Mouse (Mus musculus): Measurements from ENCODE around the gene Trp53i11. TPM values are rescaled to one million over a fixed set of nuclear protein-coding genes. Genes with fewer than 3 reads are reported as not detected.

Trp53i11 gene
- polyA plus RNA-seq, 1 experiment from 2014 or later, result 36.5 TPM

DNA sequence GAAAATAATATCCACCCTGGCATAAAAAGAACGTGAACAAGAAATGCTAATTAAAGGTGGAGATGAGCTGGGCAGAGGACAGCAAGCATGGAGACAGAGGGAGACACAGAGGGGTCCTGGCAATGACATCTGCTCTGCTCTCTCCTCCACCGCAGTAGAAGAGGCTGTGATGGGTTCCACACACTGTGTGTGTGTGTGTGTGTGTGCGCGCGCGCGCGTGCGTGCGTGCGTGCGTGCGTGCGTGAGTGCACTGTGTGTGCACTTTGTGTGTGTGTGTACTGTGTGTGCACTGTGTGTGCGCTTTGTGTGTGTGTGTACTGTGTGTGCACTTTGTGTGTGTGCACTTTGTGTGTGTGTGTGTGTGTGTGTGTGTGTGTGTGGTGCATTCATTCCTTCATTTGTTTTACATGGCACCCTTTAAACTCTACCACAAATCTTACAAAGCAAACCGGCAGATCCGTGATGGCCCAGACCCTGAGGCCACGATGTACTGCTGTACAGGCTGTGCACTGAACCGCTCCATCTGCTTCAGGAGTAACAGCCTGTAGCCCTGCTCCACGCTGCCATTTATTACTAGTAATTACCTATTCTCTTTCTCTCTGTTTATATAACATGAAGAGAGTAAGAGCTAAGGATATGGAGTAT, 9.6 kb upstream of the Trp53i11 start:
- H3K4me3 ChIP-seq (ENCODE audit: low read length), result no peak overlapping the region
- no peaks in the 10 kb centered on the region for H3K9me3 ChIP-seq (ENCODE audit: low read length)
- H3K27me3 ChIP-seq (ENCODE audit: insufficient read depth, low read length), result peaks cover 12% of the 10 kb centered on the region
- 69% methylated on average over 20 of the region's 20 CpGs for WGBS
- peaks cover 33% of the 10 kb centered on the region for H3K4me1 ChIP-seq (ENCODE audit: insufficient read depth, low read length)
- no peak overlapping the region for H3K9ac ChIP-seq (replicated peaks; ENCODE audit: low read length)
- no peak overlapping the region for H3K27ac ChIP-seq (ENCODE audit: low read length)
- no peak overlapping the region for H3K4me2 ChIP-seq (replicated peaks; ENCODE audit: low read depth, low read length)
- no peak for ATAC-seq (ENCODE audit: low FRiP score, low TSS enrichment)
- H3K36me3 ChIP-seq (ENCODE audit: insufficient read depth, low read length), result no peaks in the 10 kb centered on the region

DNA sequence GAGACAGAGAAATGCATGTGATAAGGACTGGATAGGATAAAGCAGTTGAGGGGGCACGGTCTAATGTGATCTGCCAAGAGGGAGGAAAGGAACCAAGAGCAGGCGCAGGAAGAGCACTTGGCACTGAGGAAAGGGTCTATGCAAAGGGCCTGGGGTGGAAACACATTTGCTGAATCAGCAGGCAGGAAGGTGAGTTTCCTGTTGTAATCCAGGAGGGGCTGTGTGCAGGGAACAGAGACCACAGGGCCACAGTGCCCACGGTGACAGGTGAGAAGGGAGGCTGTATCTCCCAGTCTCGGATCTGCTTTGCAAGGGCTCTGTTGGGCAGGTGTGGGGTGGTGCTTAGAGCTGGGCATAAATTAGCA, 9.1 kb upstream of the Trp53i11 start:
- Histone ChIP-seq H3K9ac (replicated peaks; ENCODE audit: low read length) (no peak overlapping the region), H3K4me1 (ENCODE audit: insufficient read depth, low read length) (peaks cover 36% of the 10 kb centered on the region), H3K4me2 (replicated peaks; ENCODE audit: low read depth, low read length) (no peak overlapping the region), H3K27ac (ENCODE audit: low read length) (no peak overlapping the region), H3K9me3 (ENCODE audit: low read length) (no peaks in the 10 kb centered on the region), H3K36me3 (ENCODE audit: insufficient read depth, low read length) (no peaks in the 10 kb centered on the region), H3K4me3 (ENCODE audit: low read length) (no peak overlapping the region), H3K27me3 (ENCODE audit: insufficient read depth, low read length) (peaks cover 12% of the 10 kb centered on the region)
- WGBS, result 72% methylated on average over 4 of the region's 4 CpGs
- ATAC-seq (ENCODE audit: low FRiP score, low TSS enrichment), result no peak

DNA sequence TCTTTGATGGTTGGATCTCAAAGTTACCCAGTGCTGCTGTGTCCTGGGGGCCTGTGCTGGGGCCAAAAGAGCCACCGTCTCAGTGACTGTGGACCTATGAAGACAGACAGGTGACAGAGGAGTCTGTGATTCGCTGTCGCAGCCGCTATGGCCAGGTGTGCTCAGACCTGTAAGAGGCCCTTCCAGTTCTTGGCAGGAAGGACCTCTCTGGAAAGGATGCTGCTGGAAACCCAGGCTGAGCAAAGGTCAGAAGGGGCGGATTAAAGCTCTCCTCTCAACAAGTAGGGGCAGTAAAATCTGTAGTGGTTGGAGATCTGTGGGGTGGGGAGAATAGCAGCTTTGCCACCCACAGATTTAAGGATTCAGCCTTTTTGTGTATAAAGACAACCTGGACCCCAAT, 7.7 kb upstream of the Trp53i11 start:
- WGBS, result 51% methylated on average over 5 of the region's 5 CpGs
- H3K4me1 ChIP-seq (ENCODE audit: insufficient read depth, low read length), result peaks cover 38% of the 10 kb centered on the region
- no peak overlapping the region for H3K27ac ChIP-seq (ENCODE audit: low read length)
- H3K9me3 ChIP-seq (ENCODE audit: low read length), result no peaks in the 10 kb centered on the region
- no peak overlapping the region for H3K4me2 ChIP-seq (replicated peaks; ENCODE audit: low read depth, low read length)
- peaks cover 12% of the 10 kb centered on the region for H3K27me3 ChIP-seq (ENCODE audit: insufficient read depth, low read length)
- ATAC-seq (ENCODE audit: low FRiP score, low TSS enrichment), result no peak
- no peak overlapping the region for H3K9ac ChIP-seq (replicated peaks; ENCODE audit: low read length)
- H3K4me3 ChIP-seq (ENCODE audit: low read length), result no peak overlapping the region
- no peaks in the 10 kb centered on the region for H3K36me3 ChIP-seq (ENCODE audit: insufficient read depth, low read length)

DNA sequence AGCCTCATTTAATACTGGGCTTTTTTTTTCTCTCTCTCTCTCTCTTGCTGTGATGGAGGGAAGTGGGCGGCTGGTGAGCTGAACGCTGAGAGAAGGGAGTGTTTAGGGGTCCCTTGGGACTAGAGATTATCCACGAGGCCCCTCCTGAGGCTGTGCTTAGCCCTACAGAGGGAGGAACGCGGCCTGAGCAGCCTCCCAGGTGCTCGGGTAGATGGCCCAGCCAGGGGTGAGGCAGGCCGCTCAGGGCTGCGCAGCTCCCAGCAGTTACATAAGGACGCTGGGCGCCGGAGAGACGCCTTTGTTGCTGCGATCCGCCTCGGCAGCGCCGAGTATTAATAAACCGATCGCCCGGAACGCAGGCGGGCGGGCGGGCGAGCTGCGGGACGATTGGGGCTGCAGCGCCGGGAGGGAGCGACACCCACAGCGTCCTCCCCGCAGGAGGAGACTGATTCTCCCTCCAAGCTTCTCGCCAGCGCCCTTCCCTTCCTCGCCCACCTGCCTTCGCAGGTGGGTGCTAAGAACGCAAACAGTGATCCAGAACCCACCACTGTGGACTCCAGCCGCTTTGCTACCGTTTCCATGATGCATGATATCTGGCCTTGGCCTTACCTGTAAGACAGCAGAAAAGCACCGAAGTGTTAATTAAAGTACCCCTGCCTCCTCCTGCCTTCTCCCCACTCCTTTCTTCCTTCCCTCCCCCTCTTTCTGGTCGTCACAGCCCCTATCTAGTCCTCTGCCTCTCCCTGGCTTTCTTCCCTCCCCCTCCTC, 7.1 kb upstream of the Trp53i11 start:
- peak; percentile 37; the same call in 1 of the 2 replicates for ATAC-seq (ENCODE audit: low FRiP score, low TSS enrichment)
- 2% methylated on average over 40 of the region's 41 CpGs for WGBS
- Histone ChIP-seq H3K27ac (ENCODE audit: low read length) (no peak overlapping the region), H3K9ac (replicated peaks; ENCODE audit: low read length) (peak overlapping the region; percentile 56), H3K4me2 (replicated peaks; ENCODE audit: low read depth, low read length) (peak overlapping the region; percentile 55), H3K9me3 (ENCODE audit: low read length) (no peaks in the 10 kb centered on the region), H3K27me3 (ENCODE audit: insufficient read depth, low read length) (peaks cover 12% of the 10 kb centered on the region), H3K4me3 (ENCODE audit: low read length) (peak overlapping the region; percentile 30), H3K4me1 (ENCODE audit: insufficient read depth, low read length) (peaks cover 35% of the 10 kb centered on the region), H3K36me3 (ENCODE audit: insufficient read depth, low read length) (no peaks in the 10 kb centered on the region)

DNA sequence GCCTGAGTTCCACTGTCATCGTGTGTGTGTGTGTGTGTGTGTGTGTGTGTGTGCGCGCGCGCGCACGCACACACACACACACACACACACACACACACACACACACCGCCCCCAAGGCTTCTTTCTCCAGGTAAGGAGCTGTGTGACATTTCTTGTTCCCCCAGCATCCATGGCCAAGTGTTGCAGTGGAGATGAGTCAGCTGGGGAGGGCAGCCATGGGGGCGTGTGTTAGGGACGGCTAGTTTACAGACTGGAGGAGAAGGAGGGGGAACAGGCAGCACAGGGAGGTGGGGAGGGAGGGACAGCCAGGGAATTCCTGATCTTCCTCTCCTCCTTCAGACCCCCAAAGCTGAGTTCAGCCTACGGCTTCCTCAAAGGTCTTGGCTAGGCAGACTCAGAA, 4.5 kb upstream of the Trp53i11 start:
- H3K9me3 ChIP-seq (ENCODE audit: low read length), result no peaks in the 10 kb centered on the region
- H3K27me3 ChIP-seq (ENCODE audit: insufficient read depth, low read length), result peaks cover 20% of the 10 kb centered on the region
- no peak overlapping the region for H3K4me2 ChIP-seq (replicated peaks; ENCODE audit: low read depth, low read length)
- no peak overlapping the region for H3K9ac ChIP-seq (replicated peaks; ENCODE audit: low read length)
- no peak for ATAC-seq (ENCODE audit: low FRiP score, low TSS enrichment)
- H3K4me1 ChIP-seq (ENCODE audit: insufficient read depth, low read length), result peaks cover 24% of the 10 kb centered on the region
- no peaks in the 10 kb centered on the region for H3K36me3 ChIP-seq (ENCODE audit: insufficient read depth, low read length)
- 79% methylated on average over 11 of the region's 11 CpGs for WGBS
- no peak overlapping the region for H3K27ac ChIP-seq (ENCODE audit: low read length)
- no peak overlapping the region for H3K4me3 ChIP-seq (ENCODE audit: low read length)

DNA sequence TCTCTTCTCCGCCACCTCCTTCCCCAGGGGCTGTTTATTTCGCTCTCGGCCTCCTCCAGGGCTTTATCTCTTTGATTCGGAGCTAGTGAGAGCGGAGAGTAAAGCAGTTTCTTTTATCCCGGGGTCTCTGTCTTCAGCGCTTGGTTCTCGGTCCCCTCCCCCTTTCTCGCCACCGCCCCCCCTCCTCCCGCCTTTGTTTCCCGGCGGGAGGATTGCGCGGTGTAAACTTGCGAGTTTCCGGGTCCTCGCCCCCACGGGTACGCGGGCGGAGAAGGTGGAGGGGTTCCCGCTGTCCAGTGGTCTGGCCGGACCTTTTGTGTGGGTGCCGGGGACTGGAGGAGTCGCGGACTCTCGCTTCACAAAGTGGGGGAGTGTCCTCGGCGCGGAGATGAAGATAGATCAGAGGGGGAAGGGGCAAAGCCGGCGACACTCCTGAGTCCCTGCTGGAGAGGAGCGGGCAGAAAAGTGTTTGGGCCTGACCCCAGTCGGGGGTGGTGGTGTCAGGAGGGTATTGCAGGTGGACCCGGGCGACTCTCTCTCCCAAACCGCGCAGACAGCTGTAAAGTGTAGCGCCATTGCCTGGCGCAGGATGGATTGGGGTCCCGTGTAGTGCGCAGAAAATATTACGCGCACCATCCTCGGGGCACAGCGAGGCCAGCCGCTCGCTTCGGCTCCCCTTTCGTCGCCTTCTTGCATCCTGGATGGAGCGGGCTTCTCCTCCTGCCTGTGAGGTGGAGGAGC, 842 bp downstream of the Trp53i11 start:
- Histone ChIP-seq H3K4me1 (ENCODE audit: insufficient read depth, low read length) (peaks cover 50% of the 10 kb centered on the region), H3K9me3 (ENCODE audit: low read length) (no peaks in the 10 kb centered on the region), H3K27me3 (ENCODE audit: insufficient read depth, low read length) (peaks cover 7% of the 10 kb centered on the region; the same call in 1 of the 2 replicates), H3K27ac (ENCODE audit: low read length) (peak overlapping the region; percentile 69; the same call in 1 of the 2 replicates), H3K4me3 (ENCODE audit: low read length) (peak overlapping the region; percentile 67), H3K9ac (replicated peaks; ENCODE audit: low read length) (peak overlapping the region; percentile 81), H3K4me2 (replicated peaks; ENCODE audit: low read depth, low read length) (peak overlapping the region; percentile 99), H3K36me3 (ENCODE audit: insufficient read depth, low read length) (no peaks in the 10 kb centered on the region)
- WGBS, result under 1% methylated on average over 53 of the region's 53 CpGs
- 0 out of 2 replicates have a peak, but pooled peaks have one; percentile 0 for ATAC-seq (ENCODE audit: low FRiP score, low TSS enrichment)

DNA sequence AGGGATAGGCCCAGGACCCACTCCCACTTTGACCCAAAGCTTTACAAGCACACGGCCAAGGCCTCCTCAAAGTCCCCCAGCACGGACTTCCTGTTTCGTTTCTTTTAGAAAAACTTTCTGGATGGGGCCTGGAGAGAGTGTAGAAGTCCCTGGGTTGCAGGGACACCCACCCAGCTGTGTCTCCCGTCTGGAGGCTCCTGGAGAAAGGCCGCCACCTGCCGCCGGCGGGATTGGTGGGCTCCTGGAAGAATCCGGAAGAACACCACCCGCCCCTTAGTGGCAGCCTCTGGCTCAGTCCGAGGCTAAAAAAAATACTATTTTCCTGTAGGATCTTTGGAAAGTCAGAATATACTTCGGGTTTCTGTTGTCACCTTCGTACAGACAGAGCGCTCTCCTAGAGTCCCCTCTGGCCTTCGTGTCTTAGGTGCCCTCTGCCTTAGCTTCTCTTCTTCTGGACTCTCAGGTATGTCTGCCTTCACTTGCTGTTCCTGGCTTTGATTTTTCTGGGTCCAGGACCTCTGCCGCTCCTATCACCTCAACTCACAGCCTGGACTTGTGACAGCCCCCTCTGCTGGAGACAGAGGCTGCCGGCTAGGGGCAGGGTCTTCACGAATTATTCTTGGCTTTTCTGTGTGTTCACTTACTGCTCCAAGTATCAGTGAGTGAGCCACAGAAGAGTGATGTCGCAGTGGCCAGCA, 1.6 kb downstream of the Trp53i11 start:
- Histone ChIP-seq H3K27ac (ENCODE audit: low read length) (0 out of 2 replicates have a peak overlapping the region, but pooled peaks have one; percentile 69), H3K4me1 (ENCODE audit: insufficient read depth, low read length) (peaks cover 49% of the 10 kb centered on the region), H3K4me3 (ENCODE audit: low read length) (peak overlapping the region; percentile 67), H3K9me3 (ENCODE audit: low read length) (no peaks in the 10 kb centered on the region), H3K27me3 (ENCODE audit: insufficient read depth, low read length) (peaks cover 7% of the 10 kb centered on the region; the same call in 1 of the 2 replicates), H3K36me3 (ENCODE audit: insufficient read depth, low read length) (no peaks in the 10 kb centered on the region), H3K9ac (replicated peaks; ENCODE audit: low read length) (peak overlapping the region; percentile 81), H3K4me2 (replicated peaks; ENCODE audit: low read depth, low read length) (peak overlapping the region; percentile 99)
- 7% methylated on average over 19 of the region's 19 CpGs for WGBS
- 0 out of 2 replicates have a peak, but pooled peaks have one; percentile 18 for ATAC-seq (ENCODE audit: low FRiP score, low TSS enrichment)

DNA sequence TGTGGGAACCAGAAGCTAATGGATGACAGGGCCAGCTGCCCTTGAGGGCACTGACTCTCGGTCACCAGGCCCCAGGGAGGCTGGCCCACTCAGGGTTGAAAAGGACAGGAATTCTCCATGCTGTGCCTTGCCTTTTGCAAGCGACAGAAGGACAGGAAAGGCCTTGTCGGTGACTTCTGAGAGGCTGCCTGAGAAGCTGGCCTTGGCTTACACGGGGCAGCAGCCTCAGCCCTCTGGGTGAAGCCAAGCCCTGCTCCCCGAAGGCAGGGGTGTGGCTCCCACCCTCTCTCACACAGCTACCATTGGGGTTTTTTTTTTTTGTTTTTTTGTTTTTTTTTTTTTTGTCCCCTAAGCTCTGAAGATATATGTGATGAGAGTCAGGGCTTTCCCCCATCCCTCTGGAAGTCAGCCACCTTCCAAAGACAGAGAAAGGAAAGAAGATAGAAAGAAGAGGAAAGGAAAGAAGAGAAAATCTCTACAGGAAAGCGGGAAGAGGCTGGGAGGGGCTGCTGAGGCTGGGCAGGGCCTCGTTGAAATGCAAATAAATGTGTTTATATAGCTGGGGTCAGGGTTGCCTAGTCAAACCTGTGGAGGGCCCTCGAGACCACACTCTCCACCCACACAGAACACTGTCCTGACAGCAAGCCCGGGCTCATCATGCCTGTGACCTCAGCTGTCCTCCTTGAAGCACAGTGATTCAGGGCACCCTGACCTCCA, 3.6 kb downstream of the Trp53i11 start:
- Histone ChIP-seq H3K9me3 (ENCODE audit: low read length) (no peaks in the 10 kb centered on the region), H3K4me1 (ENCODE audit: insufficient read depth, low read length) (peaks cover 55% of the 10 kb centered on the region), H3K4me2 (replicated peaks; ENCODE audit: low read depth, low read length) (no peak overlapping the region), H3K27ac (ENCODE audit: low read length) (no peak overlapping the region), H3K36me3 (ENCODE audit: insufficient read depth, low read length) (no peaks in the 10 kb centered on the region), H3K9ac (replicated peaks; ENCODE audit: low read length) (0 out of 2 replicates have a peak overlapping the region, but pooled peaks have one; percentile 36), H3K4me3 (ENCODE audit: low read length) (no peak overlapping the region), H3K27me3 (ENCODE audit: insufficient read depth, low read length) (peaks cover 7% of the 10 kb centered on the region; the same call in 1 of the 2 replicates)
- ATAC-seq (ENCODE audit: low FRiP score, low TSS enrichment), result no peak
- WGBS, result 21% methylated on average over 9 of the region's 9 CpGs

Measured in kidney, embryonic 16.5 days (tissue).